Mouse (Mus musculus) spleen, adult 2 months (tissue): ENCODE results near the gene Nr1h2. TPM values are rescaled to one million over a fixed set of nuclear protein-coding genes. Genes with fewer than 3 reads are reported as not detected.
A peak's percentile ranks its signal among the peaks of the same experiment; 100 is the strongest.

ENCODE experiments used
- DNase-seq, 2 experiments: peaks; one replicate each; pipeline versions ENCODE4 v3.0.0 to v3.0.0-alpha.2; 2012 to 2021; ENCODE audit warnings: low spot score in 2 of 2, low read depth in 1 of 2
- H3K27ac ChIP-seq: fragments of 200-500 bp; 2 replicates; pipeline ENCODE4 v1.5.1; 2012; ENCODE audit warnings: low read length, inconsistent platforms; ENCODE audit not compliant: insufficient read depth
- H3K27me3 ChIP-seq: fragments of 200-500 bp; 2 replicates; pipeline ENCODE4 v1.6.1; 2012; ENCODE audit warnings: mild to moderate bottlenecking, moderate library complexity, low read length, inconsistent platforms; ENCODE audit not compliant: control insufficient read depth, insufficient read depth
- H3K36me3 ChIP-seq: fragments of 200-500 bp; 2 replicates; pipeline ENCODE4 v1.6.1; 2012; ENCODE audit warnings: mild to moderate bottlenecking, low read length, inconsistent platforms; ENCODE audit not compliant: control insufficient read depth, insufficient read depth
- H3K4me1 ChIP-seq: fragments of 200-500 bp; 2 replicates; pipeline ENCODE4 v1.6.1; 2011; ENCODE audit warnings: inconsistent platforms; ENCODE audit not compliant: control insufficient read depth, insufficient read depth, insufficient read length
- H3K4me3 ChIP-seq: fragments of 200-500 bp; 2 replicates; pipeline ENCODE4 v1.5.1; 2011; ENCODE audit warnings: mild to moderate bottlenecking, inconsistent platforms; ENCODE audit not compliant: insufficient read depth, insufficient read length; ENCODE audit errors: extremely low read depth
- CTCF ChIP-seq: fragments of 200-500 bp; IDR thresholded peaks from 2 replicates; pipeline ENCODE4 v1.5.1; 2011; ENCODE audit warnings: mild to moderate bottlenecking, inconsistent platforms; ENCODE audit not compliant: insufficient read depth, insufficient read length, insufficient replicate concordance; ENCODE audit errors: extremely low read depth
- POLR2A ChIP-seq: fragments of 200-500 bp; IDR thresholded peaks from 2 replicates; pipeline ENCODE4 v1.6.1; 2011; ENCODE audit warnings: low read depth, low read length, inconsistent platforms
- WGBS: fragments of 180-500 bp; shearing (Covaris S2); methylation state at CpG from one replicate; pipeline ENCODE4 v1.1.7; 2018; 5-methylcytosine and 5-hydroxymethylcytosine counted together
- polyA plus RNA-seq: library from polyadenylated mRNA; depleted of rRNA; stranded (reverse); fragments of >200 nt; gene quantifications from 2 replicates; pipeline ENCODE4 v1.2.3, GENCODE M21; 2012; rRNA removed

Gene Nr1h2
- 162 and 211 TPM in 2 replicates for polyA plus RNA-seq

DNA sequence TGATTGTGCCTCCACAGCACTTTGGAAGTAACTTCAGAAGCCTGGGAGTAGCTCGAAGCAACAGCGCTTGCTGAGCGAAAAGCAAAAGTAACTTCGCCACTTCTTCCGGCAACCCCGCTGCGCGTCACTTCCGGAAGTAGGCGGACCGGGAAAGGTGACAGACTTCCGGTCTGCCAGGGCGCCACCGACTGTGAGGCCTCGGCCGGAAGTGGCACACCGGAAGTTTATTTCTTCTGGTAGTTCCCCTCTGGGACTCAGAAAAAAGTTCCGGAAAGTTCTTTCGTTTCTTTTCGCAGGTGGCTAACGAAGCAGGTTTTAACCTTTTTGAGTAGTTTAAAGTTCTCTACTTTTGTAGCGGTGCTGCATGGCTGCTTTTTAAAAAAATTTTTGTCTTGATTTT lies at the start of gene Nr1h2:
Gene Nr1h2, minus strand, starts transcription at position 126 of the 400 bp plus-strand sequence.
- Histone ChIP-seq H3K27ac (peak within 1 kb of the TSS; percentile 98), H3K4me3 (peak within 1 kb of the TSS; percentile 92), H3K36me3 (peaks cover 29% of the 10 kb centered on the region), H3K27me3 (no peaks in the 10 kb centered on the region), H3K4me1 (peaks cover 5% of the 10 kb centered on the region)
- TF ChIP-seq CTCF (no peak), POLR2A (peak; percentile 61)
- WGBS: under 1% methylated on average over 22 of the region's 22 CpGs
- DNase-seq: peak; percentile 97 to 98

- Histone ChIP-seq H3K36me3 (no peaks in the 10 kb centered on the region), H3K27me3 (peaks cover 31% of the 10 kb centered on the region), H3K4me3 (no peak overlapping the region), H3K27ac (no peak overlapping the region), H3K4me1 (0 out of 2 replicates have a peak, but pooled peaks cover 2% of the 10 kb centered on the region)
- WGBS: 4% methylated on average over 20 of the region's 20 CpGs
- no peak for TF ChIP-seq POLR2A
- TF ChIP-seq CTCF: no peak
- DNase-seq: no peak
Observed at GRCm38 (mm10) chr7:44603186-44603855, 49.6 kb upstream of the Nr1h2 start.

- H3K27me3 ChIP-seq: peaks cover 31% of the 10 kb centered on the region
- H3K36me3 ChIP-seq: no peaks in the 10 kb centered on the region
- 17% methylated on average over 11 of the region's 11 CpGs for WGBS
- H3K4me3 ChIP-seq: no peak overlapping the region
- TF ChIP-seq CTCF: no peak
- TF ChIP-seq POLR2A: no peak
- H3K27ac ChIP-seq: no peak overlapping the region
- no peak for DNase-seq
- H3K4me1 ChIP-seq: 0 out of 2 replicates have a peak, but pooled peaks cover 2% of the 10 kb centered on the region
Observed at GRCm38 (mm10) chr7:44602443-44602842, 48.7 kb upstream of the Nr1h2 start.

GRCm38 (mm10) chr7:44601646-44602045 lies 47.9 kb upstream of the Nr1h2 start:
- 0 out of 2 replicates have a peak, but pooled peaks cover 2% of the 10 kb centered on the region for H3K4me1 ChIP-seq
- WGBS: 18% methylated on average over 19 of the region's 19 CpGs
- H3K27ac ChIP-seq: no peak overlapping the region
- no peak for TF ChIP-seq POLR2A
- TF ChIP-seq CTCF: no peak
- H3K27me3 ChIP-seq: peaks cover 31% of the 10 kb centered on the region
- DNase-seq: no peak
- H3K36me3 ChIP-seq: no peaks in the 10 kb centered on the region
- H3K4me3 ChIP-seq: no peak overlapping the region

DNA sequence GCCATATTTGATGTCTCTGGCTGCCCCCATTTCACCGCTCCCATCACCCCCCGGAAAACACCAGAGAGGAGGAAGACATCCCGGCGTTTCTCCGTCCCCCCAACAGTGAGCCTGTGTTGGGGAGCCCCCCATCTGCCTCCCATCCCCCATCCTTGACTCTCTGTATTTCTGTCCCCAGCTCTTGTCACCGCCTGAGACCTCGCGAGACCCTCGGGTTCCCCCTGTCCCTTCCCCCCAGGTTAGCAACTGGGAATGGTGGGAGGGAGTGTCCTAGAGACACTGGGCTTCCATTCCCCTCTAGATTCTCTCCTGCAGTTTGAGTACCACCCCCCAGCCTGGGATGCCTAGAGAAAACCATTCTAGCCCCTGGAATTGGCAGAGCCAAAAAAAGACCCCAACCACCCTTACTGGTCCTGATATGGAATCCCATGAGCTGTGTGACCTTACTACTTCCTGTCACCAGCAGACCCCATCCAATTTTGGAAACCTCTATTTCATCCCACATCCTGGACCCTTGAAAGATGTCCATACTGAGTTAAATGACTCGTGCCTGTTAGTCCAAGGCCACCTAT lies 47.0 kb upstream of the Nr1h2 start:
- 73% methylated on average over 10 of the region's 10 CpGs for WGBS
- Histone ChIP-seq H3K4me3 (no peak overlapping the region), H3K36me3 (no peaks in the 10 kb centered on the region), H3K4me1 (0 out of 2 replicates have a peak, but pooled peaks cover 2% of the 10 kb centered on the region), H3K27me3 (peaks cover 29% of the 10 kb centered on the region), H3K27ac (no peak overlapping the region)
- TF ChIP-seq CTCF (no peak), POLR2A (no peak)
- DNase-seq: no peak

- peaks cover 17% of the 10 kb centered on the region for H3K27me3 ChIP-seq
- H3K4me1 ChIP-seq: no peaks in the 10 kb centered on the region
- no peak for DNase-seq
- H3K27ac ChIP-seq: no peak overlapping the region
- no peak for TF ChIP-seq POLR2A
- TF ChIP-seq CTCF: no peak
- no peak overlapping the region for H3K4me3 ChIP-seq
- no peaks in the 10 kb centered on the region for H3K36me3 ChIP-seq
- WGBS: 69% methylated on average over 12 of the region's 12 CpGs
Observed at GRCm38 (mm10) chr7:44598336-44598735, 44.6 kb upstream of the Nr1h2 start.

DNA sequence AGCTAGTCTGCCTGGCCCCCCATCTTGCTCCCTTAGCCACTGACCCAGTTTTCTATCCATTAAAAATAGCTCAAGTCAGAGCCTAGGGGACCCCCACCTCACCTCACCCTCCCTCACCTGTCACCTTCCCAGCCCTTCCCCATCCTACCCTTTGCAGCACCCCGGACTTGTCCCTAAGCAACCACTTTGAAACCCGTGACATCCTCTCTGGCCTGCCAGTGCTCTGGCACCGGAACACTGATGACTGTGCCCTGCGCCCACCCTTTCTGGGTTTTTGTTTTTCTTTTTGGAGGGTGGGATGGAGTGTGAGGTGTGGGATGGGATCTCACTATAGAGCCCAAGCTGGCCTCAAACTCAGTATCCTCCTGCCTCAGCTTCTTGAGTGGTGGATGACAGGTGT lies 43.9 kb upstream of the Nr1h2 start:
- WGBS: 87% methylated on average over 4 of the region's 4 CpGs
- Histone ChIP-seq H3K36me3 (no peaks in the 10 kb centered on the region), H3K4me3 (no peak overlapping the region), H3K27me3 (peaks cover 18% of the 10 kb centered on the region), H3K4me1 (no peaks in the 10 kb centered on the region), H3K27ac (no peak overlapping the region)
- DNase-seq: no peak
- TF ChIP-seq CTCF (no peak), POLR2A (no peak)
